Mouse (Mus musculus) forebrain, embryonic 12.5 days (tissue): ENCODE measurements at regions not wholly inside any gene's neighbourhood (a gene's known extent, or its start where the extent isn't known, plus 50 kb on each side); places are given as distances from the start of the nearest gene placed in this dataset.

Experiments
- ATAC-seq: fragments of 200-750 bp; cut with Nextera tagmentation; 2 replicates; pipeline ENCODE4 v1.8.0; 2017; ENCODE audit warnings: moderate TSS enrichment; ENCODE audit not compliant: low FRiP score
- H3K27ac ChIP-seq: fragments of 300-500 bp; sonication (generic); 2 replicates; pipeline ENCODE4 v1.5.1; 2016; ENCODE audit warnings: mild to moderate bottlenecking
- H3K27me3 ChIP-seq: fragments of 300-500 bp; sonication (generic); 2 replicates; pipeline ENCODE4 v1.6.1; 2016; ENCODE audit warnings: mild to moderate bottlenecking
- H3K36me3 ChIP-seq: fragments of 300-500 bp; sonication (generic); replicated peaks from 2 replicates; pipeline ENCODE4 v1.6.1; 2016; ENCODE audit warnings: mild to moderate bottlenecking
- H3K4me1 ChIP-seq: fragments of 300-500 bp; sonication (generic); 2 replicates; pipeline ENCODE4 v1.6.1; 2016
- H3K4me2 ChIP-seq: fragments of 300-500 bp; sonication (generic); 2 replicates; pipeline ENCODE4 v1.6.1; 2016; ENCODE audit warnings: mild to moderate bottlenecking, moderate library complexity
- H3K4me3 ChIP-seq: fragments of 300-500 bp; sonication (generic); replicated peaks from 2 replicates; pipeline ENCODE4 v1.5.1; 2016; ENCODE audit warnings: mild to moderate bottlenecking
- H3K9ac ChIP-seq: fragments of 300-500 bp; sonication (generic); 2 replicates; pipeline ENCODE4 v1.6.1; 2016; ENCODE audit warnings: mild to moderate bottlenecking
- H3K9me3 ChIP-seq: fragments of 300-500 bp; sonication (generic); 2 replicates; pipeline ENCODE4 v1.6.1; 2016
- WGBS: fragments of 180-500 bp; shearing (Covaris S2); methylation state at CpG from one replicate; pipeline ENCODE4 v1.1.7; 2016; 5-methylcytosine and 5-hydroxymethylcytosine counted together

DNA sequence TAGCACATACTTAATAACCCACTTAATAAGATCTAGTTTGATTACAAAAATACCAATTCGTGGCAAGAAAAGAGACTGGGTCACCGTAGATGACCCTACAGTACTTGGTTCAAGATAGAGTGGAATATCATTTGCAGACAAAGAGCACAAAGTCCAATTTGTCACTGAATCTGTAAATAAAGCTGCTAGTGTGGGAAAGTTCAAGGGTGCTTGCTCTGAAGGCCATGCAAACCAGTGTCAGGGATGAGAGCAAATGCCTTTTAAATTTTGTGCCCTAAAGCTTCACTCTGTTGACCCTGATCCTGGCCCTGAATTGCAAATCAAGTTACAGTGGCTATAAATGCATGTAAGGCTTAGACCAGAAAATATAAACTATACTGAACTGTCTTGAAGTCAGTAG is 113.1 kb downstream of the Cd55b start:
- Histone ChIP-seq H3K9me3 (no peaks in the 10 kb centered on the region), H3K4me2 (no peak overlapping the region), H3K4me3 (no peak overlapping the region), H3K27ac (no peak overlapping the region), H3K36me3 (no peaks in the 10 kb centered on the region), H3K9ac (no peak overlapping the region), H3K27me3 (no peaks in the 10 kb centered on the region), H3K4me1 (no peaks in the 10 kb centered on the region)
- WGBS = 74% methylated on average over 2 of the region's 2 CpGs
- ATAC-seq = no peak

GRCm38 (mm10) chr1:130301828-130302386 is 120.9 kb downstream of the Cd55b start:
- H3K4me3 ChIP-seq = no peak overlapping the region
- H3K4me2 ChIP-seq = peak overlapping the region; percentile 8; the same call in 1 of the 2 replicates
- peak; percentile 62; the same call in 1 of the 2 replicates for ATAC-seq
- WGBS = 36% methylated on average over 11 of the region's 11 CpGs
- no peaks in the 10 kb centered on the region for H3K27me3 ChIP-seq
- H3K4me1 ChIP-seq = peaks cover 19% of the 10 kb centered on the region
- no peak overlapping the region for H3K9ac ChIP-seq
- no peak overlapping the region for H3K27ac ChIP-seq
- H3K36me3 ChIP-seq = no peaks in the 10 kb centered on the region
- H3K9me3 ChIP-seq = no peaks in the 10 kb centered on the region

- Histone ChIP-seq H3K9ac (no peak overlapping the region), H3K4me3 (peak overlapping the region; percentile 11)
- 2% methylated on average over 13 of the region's 13 CpGs for WGBS
Observed at GRCm38 (mm10) chr1:130300065-130300815, 122.6 kb downstream of the Cd55b start.

DNA sequence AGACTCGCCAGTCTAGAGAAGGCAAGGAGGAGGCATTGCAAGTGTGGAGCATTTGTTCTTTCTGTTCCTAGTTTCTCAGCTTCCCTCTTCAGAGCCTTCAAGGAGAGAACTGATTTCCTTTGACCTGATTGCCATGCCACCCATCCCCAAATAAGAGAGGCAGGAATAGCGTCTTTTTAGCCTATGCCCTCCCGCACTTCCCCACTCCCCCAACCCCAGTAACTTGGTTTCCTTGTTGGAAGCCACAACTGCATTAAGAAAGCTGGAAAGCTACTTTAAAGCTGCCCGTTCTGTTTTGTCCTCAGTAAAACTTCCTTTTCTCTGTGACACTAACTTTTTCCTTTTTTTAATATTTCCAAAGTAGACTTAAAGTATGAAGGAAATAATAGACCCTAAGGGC is 123.2 kb downstream of the Cd55b start:
- peak overlapping the region; percentile 11; the same call in 1 of the 2 replicates for H3K4me3 ChIP-seq
- no peaks in the 10 kb centered on the region for H3K36me3 ChIP-seq
- no peaks in the 10 kb centered on the region for H3K9me3 ChIP-seq
- no peaks in the 10 kb centered on the region for H3K27me3 ChIP-seq
- H3K27ac ChIP-seq = peak overlapping the region; percentile 81; the same call in 1 of the 2 replicates
- peaks cover 19% of the 10 kb centered on the region for H3K4me1 ChIP-seq
- H3K4me2 ChIP-seq = peak overlapping the region; percentile 49
- no peak for ATAC-seq
- H3K9ac ChIP-seq = no peak overlapping the region
- 8% methylated on average over 4 of the region's 4 CpGs for WGBS

More at GRCm38 (mm10) chr1:130300065-130300815, 122.6 kb downstream of the Cd55b start:
- ATAC-seq = peak; percentile 90
- Histone ChIP-seq H3K27me3 (no peaks in the 10 kb centered on the region), H3K36me3 (no peaks in the 10 kb centered on the region), H3K9me3 (no peaks in the 10 kb centered on the region), H3K27ac (peak overlapping the region; percentile 81), H3K4me2 (peak overlapping the region; percentile 49), H3K4me1 (peaks cover 19% of the 10 kb centered on the region)

DNA sequence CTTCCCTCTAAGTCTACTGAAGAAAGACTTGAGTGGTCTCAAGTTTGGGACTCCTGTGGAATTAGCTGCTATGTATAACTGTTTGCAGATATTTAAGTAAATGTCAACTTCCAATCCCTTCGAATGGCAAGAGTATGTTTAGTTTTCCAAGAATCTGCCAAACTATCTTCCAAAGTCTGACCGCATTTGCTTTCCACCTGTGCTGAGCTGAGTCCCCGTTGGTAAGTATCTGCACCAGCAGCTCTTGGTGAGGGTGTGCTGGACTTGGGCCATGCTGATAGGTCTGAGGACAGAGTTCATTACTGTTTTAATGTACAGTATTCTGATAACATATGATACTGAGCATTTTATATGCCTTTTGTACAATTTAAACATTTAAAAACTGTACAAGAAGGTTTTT is 123.7 kb downstream of the Cd55b start:
- Histone ChIP-seq H3K4me2 (no peak overlapping the region), H3K9me3 (no peaks in the 10 kb centered on the region), H3K27ac (no peak overlapping the region), H3K4me3 (no peak overlapping the region), H3K9ac (no peak overlapping the region), H3K36me3 (no peaks in the 10 kb centered on the region), H3K27me3 (no peaks in the 10 kb centered on the region), H3K4me1 (peaks cover 19% of the 10 kb centered on the region)
- 53% methylated on average over 3 of the region's 3 CpGs for WGBS
- ATAC-seq = no peak

GRCm38 (mm10) chr1:130298636-130299035 is 124.2 kb downstream of the Cd55b start:
- H3K9ac ChIP-seq = no peak overlapping the region
- ATAC-seq = no peak
- 84% methylated on average over 1 of the region's 1 CpGs for WGBS
- H3K36me3 ChIP-seq = no peaks in the 10 kb centered on the region
- no peaks in the 10 kb centered on the region for H3K27me3 ChIP-seq
- H3K4me3 ChIP-seq = no peak overlapping the region
- no peak overlapping the region for H3K27ac ChIP-seq
- H3K4me1 ChIP-seq = peaks cover 19% of the 10 kb centered on the region
- H3K9me3 ChIP-seq = no peaks in the 10 kb centered on the region
- H3K4me2 ChIP-seq = no peak overlapping the region

GRCm38 (mm10) chr1:130297471-130297870 is 125.3 kb downstream of the Cd55b start:
- 40% methylated on average over 2 of the region's 2 CpGs for WGBS

GRCm38 (mm10) chr1:130285882-130286281 is 136.9 kb downstream of the Cd55b start:
- 84% methylated on average over 6 of the region's 6 CpGs for WGBS
- Histone ChIP-seq H3K9me3 (no peaks in the 10 kb centered on the region), H3K9ac (no peak overlapping the region), H3K27me3 (no peaks in the 10 kb centered on the region), H3K4me2 (no peak overlapping the region), H3K4me1 (no peaks in the 10 kb centered on the region), H3K27ac (no peak overlapping the region), H3K36me3 (no peaks in the 10 kb centered on the region), H3K4me3 (no peak overlapping the region)
- ATAC-seq = no peak

More at GRCm38 (mm10) chr1:130297471-130297870, 125.3 kb downstream of the Cd55b start:
- no peak overlapping the region for H3K9ac ChIP-seq
- H3K9me3 ChIP-seq = no peaks in the 10 kb centered on the region
- peaks cover 19% of the 10 kb centered on the region for H3K4me1 ChIP-seq
- H3K27me3 ChIP-seq = no peaks in the 10 kb centered on the region
- H3K36me3 ChIP-seq = no peaks in the 10 kb centered on the region
- no peak overlapping the region for H3K4me3 ChIP-seq
- ATAC-seq = no peak
- H3K27ac ChIP-seq = no peak overlapping the region
- no peak overlapping the region for H3K4me2 ChIP-seq

DNA sequence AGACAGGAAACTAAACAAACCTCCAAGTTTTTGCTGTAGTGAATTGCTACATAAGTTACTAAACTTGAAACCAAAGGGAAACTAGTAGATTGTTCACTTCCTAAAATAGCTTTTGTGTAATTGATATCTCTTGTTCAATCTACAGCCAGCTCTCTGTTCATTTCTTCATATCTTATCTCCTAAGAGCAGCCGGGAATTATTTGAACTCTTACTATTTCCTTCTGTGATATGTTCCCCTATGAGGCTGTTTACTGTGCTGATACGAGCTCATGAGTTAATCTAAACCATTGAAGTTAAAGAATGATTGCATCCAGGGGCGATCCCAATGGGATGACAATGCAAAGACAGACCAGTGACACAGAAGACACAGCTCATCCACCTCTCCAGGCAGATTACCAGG is 140.7 kb downstream of the Cd55b start:
- Histone ChIP-seq H3K36me3 (no peaks in the 10 kb centered on the region), H3K4me3 (no peak overlapping the region), H3K9ac (no peak overlapping the region), H3K9me3 (0 out of 2 replicates have a peak, but pooled peaks cover 3% of the 10 kb centered on the region), H3K4me1 (no peaks in the 10 kb centered on the region), H3K27me3 (no peaks in the 10 kb centered on the region), H3K4me2 (no peak overlapping the region), H3K27ac (no peak overlapping the region)
- no peak for ATAC-seq
- 90% methylated on average over 3 of the region's 3 CpGs for WGBS

GRCm38 (mm10) chr1:130279180-130279579 is 143.6 kb downstream of the Cd55b start:
- no peak overlapping the region for H3K4me3 ChIP-seq
- H3K36me3 ChIP-seq = no peaks in the 10 kb centered on the region
- no peak overlapping the region for H3K27ac ChIP-seq
- no peaks in the 10 kb centered on the region for H3K4me1 ChIP-seq
- 0 out of 2 replicates have a peak, but pooled peaks cover 3% of the 10 kb centered on the region for H3K9me3 ChIP-seq
- H3K27me3 ChIP-seq = 0 out of 2 replicates have a peak, but pooled peaks cover 2% of the 10 kb centered on the region
- no peak overlapping the region for H3K9ac ChIP-seq
- H3K4me2 ChIP-seq = no peak overlapping the region
- no peak for ATAC-seq

DNA sequence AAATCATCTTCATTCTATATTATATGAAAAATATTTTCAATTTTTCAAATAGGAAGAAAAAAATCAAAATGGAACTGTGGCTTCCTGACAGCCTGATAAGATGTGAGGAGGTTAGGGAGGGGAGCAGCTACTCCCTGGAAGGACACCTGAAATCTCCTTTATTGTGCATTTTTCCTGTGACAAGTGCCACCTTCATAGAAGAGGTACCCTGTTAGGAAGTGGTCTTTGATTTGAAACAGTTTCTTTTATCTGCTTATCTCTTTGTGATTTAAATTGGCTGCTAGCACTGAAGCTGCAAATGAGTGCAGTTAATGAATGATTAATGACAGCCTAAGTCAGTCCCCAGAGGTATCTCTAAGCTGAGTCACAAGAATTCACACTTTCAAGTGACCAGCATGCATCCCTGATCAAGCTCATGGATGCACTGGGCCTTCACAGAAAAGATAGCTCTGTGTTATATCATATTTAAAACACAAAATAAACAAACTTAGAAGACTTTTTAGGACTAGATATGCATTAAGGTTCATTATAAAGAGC is 144.7 kb downstream of the Cd55b start:
- H3K27me3 ChIP-seq = 0 out of 2 replicates have a peak, but pooled peaks cover 2% of the 10 kb centered on the region
- H3K9ac ChIP-seq = no peak overlapping the region
- H3K4me2 ChIP-seq = no peak overlapping the region
- no peak overlapping the region for H3K27ac ChIP-seq
- ATAC-seq = no peak
- H3K36me3 ChIP-seq = no peaks in the 10 kb centered on the region
- H3K4me1 ChIP-seq = no peaks in the 10 kb centered on the region
- no peak overlapping the region for H3K4me3 ChIP-seq
- 0 out of 2 replicates have a peak, but pooled peaks cover 3% of the 10 kb centered on the region for H3K9me3 ChIP-seq

- H3K9me3 ChIP-seq = 0 out of 2 replicates have a peak, but pooled peaks cover 3% of the 10 kb centered on the region
- no peaks in the 10 kb centered on the region for H3K36me3 ChIP-seq
- 81% methylated on average over 3 of the region's 3 CpGs for WGBS
- H3K9ac ChIP-seq = no peak overlapping the region
- H3K4me3 ChIP-seq = no peak overlapping the region
- no peaks in the 10 kb centered on the region for H3K4me1 ChIP-seq
- H3K4me2 ChIP-seq = no peak overlapping the region
- no peak overlapping the region for H3K27ac ChIP-seq
- H3K27me3 ChIP-seq = 0 out of 2 replicates have a peak, but pooled peaks cover 2% of the 10 kb centered on the region
- no peak for ATAC-seq
Observed at GRCm38 (mm10) chr1:130276885-130277284, 145.9 kb downstream of the Cd55b start.
